Comparison of ENCODE assay signal across 19 mouse cellular contexts in genomic region chr15:97499240-97499639, GRCm38 (mm10).
DNase-seq lines count a peak whose midpoint lies in the region; TF ChIP-seq lines count a peak whose summit lies in the region.
"Had no signal": no experiment of that assay in that cellular context is flagged by ENCODE, and none has a peak within 500 bp of the region (broad histone marks: within the 10 kb centered on the region; RNA-seq: fewer than 3 reads in every experiment).

No protein-coding gene starts in this region.

- H3K27me3 ChIP-seq in heart, adult 2 months (ENCODE audit: control insufficient read depth, insufficient read depth, low read length) = no peaks in the 10 kb centered on the region
- H3K27me3 ChIP-seq: hindbrain, embryonic 13.5 days; intestine, embryonic 15.5 days; midbrain, embryonic 13.5 days had no signal

- no peak for TF ChIP-seq EP300 in heart, adult 2 months (IDR thresholded peaks at IDR 0.05; ENCODE audit: insufficient read depth, low read depth, low read length)

- no peak for TF ChIP-seq CTCF in heart, adult 2 months (IDR thresholded peaks at IDR 0.05)

- no peaks in the 10 kb centered on the region for H3K36me3 ChIP-seq in heart, adult 2 months (ENCODE audit: control insufficient read depth, insufficient read depth, low read length)
- H3K36me3 ChIP-seq: G1E; hindbrain, embryonic 13.5 days; intestine, embryonic 15.5 days; midbrain, embryonic 13.5 days had no signal

- H3K4me1 ChIP-seq in heart, adult 2 months (ENCODE audit: control insufficient read depth, insufficient read depth, low read length) = no peaks in the 10 kb centered on the region
- H3K4me1 ChIP-seq: hindbrain, embryonic 13.5 days; intestine, embryonic 15.5 days; midbrain, embryonic 13.5 days had no signal

- TF ChIP-seq POLR2A in heart, adult 2 months (IDR thresholded peaks at IDR 0.05; ENCODE audit: insufficient read depth, low read depth, low read length) = no peak

- intact Hi-C loops in heart, adult 2 months (cut with DNase I) = no loop called here

- WGBS in heart, adult 2 months = 72% methylated on average over 5 of the region's 5 CpGs

- no peak overlapping the region for H3K4me3 ChIP-seq in heart, adult 2 months
- H3K4me3 ChIP-seq: hindbrain, embryonic 13.5 days; intestine, embryonic 15.5 days; midbrain, embryonic 13.5 days had no signal

- no peak overlapping the region for H3K27ac ChIP-seq in heart, adult 2 months
- H3K27ac ChIP-seq: hindbrain, embryonic 13.5 days; intestine, embryonic 15.5 days; liver, embryonic 14.5 days; midbrain, embryonic 13.5 days had no signal

- no peaks in the 10 kb centered on the region for H3K79me2 ChIP-seq in heart, adult 2 months (replicated peaks; ENCODE audit: control insufficient read depth, insufficient read depth, low read length)

- DNase-seq in heart, adult 11 months = peak; percentile 67
- DNase-seq in heart, adult 2 months = no peak
- DNase-seq in urinary bladder, postnatal 14 days (ENCODE audit: low spot score) = peak; percentile 11
- DNase-seq in urinary bladder, adult 18-20 months (ENCODE audit: low spot score in 2 of 2) = no peak
- DNase-seq in fibroblast of lung, adult 2 months (ENCODE audit: low read depth) = peak; percentile 67
- DNase-seq in frontal cortex, adult 2 months (ENCODE audit: extremely low spot score in 1 of 2, low spot score in 1 of 2) = no peak
- DNase-seq in frontal cortex, postnatal 25 days (ENCODE audit: low spot score in 2 of 2) = no peak
- DNase-seq: B cell, adult 2 months; cerebellum, adult 11 months; cerebellum, postnatal 25 days; gastrocnemius, postnatal 25 days; heart, postnatal 14 days; layer of hippocampus, postnatal 36 days; retina, postnatal 1 day had no signal

- no peak overlapping the region for H3K9ac ChIP-seq in heart, adult 2 months (ENCODE audit: low read depth, low read length)
- H3K9ac ChIP-seq: hindbrain, embryonic 13.5 days; intestine, embryonic 15.5 days; liver, embryonic 14.5 days; midbrain, embryonic 13.5 days had no signal

Comparison
In these comparisons a context has a peak if more than half of its experiments do, and no peak if none do; other contexts are left out.
1. DNase-seq: peak in heart, adult 11 months (single experiment), urinary bladder, postnatal 14 days (single experiment) and fibroblast of lung, adult 2 months (single experiment); none in heart, adult 2 months (0 of 2), urinary bladder, adult 18-20 months (0 of 2), frontal cortex, adult 2 months (0 of 2) and frontal cortex, postnatal 25 days (0 of 2).